Mouse (Mus musculus) adrenal gland, postnatal 36 days (tissue): ENCODE measurements around the gene Emd. TPM values are rescaled to one million over a fixed set of nuclear protein-coding genes. Genes with fewer than 3 reads are reported as not detected.

Experiments used
- DNase-seq, 2 experiments: peaks; one replicate each; pipeline ENCODE4 v3.0.0; 2021; ENCODE audit warnings: mixed read lengths in 1 of 2
- microRNA-seq: library from miRNA; unstranded; fragments of <30 nt; microRNA quantifications from one replicate; pipeline ENCODE4 v1.2.0, GENCODE M21; 2021
- total RNA-seq, 2 experiments: library from RNA; stranded (reverse); gene quantifications; 2 replicates each; pipeline ENCODE4 v1.2.3; 2021

Emd gene
- total RNA-seq, 2 experiments from 2014 or later, result 53.0 to 121 TPM

DNA sequence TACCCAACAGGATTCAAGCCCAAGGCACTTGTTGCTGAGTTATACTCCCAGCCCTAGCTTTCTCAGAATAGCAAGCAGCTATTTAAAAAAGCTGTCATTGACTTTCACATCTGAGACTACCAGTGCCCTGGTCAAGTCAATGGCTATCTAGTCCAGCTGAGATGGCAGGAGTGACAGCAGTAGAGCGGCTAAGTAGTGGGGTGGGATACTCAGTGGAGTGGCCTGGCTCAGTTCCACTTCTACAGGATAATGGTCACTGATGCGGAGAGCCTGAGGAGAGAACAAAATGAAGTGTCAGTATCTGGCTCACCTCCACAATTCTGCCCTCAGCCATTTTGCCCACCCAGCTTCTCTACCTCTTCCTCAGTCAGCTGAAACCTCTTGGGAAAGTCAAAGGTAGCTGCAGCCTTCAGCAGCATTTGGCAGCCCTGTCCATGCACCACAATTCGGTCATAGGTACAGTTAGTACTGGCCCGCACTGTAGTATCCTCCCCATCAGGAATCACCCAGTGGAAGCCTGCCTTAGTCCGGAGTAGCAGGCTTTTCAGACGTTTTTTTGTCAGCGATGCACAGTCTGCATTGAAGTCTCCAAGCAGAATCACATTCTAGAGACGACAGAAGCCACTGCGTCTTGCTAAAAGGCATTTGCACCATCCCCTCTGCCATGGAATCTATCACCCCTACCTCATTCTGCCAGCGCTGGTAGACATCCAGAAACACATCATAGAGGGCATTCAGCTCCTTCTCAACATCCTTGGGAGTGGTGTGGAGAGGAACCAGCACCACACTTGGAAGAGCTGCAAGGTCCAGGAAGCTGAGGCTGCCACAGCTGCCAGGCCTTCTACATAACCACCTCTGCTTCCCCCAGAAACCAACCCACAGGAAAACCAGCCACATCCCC lies 19.2 kb downstream of the Emd start:
- no peak for DNase-seq

DNA sequence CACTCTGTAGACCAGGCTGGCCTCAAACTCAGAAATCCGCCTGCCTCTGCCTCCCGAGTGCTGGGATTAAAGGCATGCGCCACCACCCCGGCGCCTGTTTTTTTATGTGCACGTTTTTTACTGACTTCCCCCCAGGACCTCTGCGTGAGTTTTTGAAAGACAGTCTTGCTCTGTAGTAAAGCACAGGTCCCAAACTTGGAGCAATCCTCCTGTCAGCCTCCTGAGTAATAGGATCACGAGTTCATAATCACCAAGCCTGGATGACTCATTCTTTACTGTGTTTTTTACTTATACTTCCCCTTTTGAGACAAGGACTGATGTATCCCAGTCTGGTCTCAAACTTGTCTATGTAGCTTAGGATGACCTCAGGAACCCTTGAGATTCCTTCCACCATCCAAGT lies 23.4 kb downstream of the Emd start:
- no peak for DNase-seq

DNA sequence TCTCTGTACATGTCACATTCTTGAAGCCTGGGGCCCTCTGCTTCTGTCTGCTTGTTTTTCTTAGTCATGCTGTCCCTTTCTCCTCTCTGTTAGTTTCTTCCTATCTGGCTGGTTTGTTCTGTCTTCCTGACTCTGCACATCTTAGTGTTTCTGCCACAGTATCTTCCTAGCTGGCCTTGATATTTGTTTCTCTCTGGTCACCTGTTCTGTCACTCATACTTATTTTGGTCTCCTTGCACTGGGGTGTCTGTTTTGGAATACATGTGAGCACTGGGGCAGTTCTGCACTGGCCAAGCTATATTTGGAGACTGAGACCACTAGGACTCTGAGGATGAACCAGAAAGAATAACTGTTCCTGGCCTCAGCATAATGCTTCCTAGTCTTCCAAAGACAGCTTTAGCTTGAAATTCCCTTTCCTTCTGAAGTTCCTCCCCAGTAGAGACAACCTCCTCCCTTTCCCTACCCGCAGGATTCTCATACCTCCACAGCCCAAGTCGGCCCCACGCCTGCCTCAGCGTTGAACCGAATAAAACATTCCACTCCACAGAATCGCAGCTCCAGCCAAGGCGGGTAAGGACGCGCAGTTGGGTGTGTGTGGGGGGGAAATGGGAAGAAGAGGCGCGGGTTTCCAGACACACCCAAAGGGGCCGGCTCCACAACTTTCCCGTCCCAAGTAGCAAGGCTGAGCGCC lies 26.7 kb downstream of the Emd start:
- DNase-seq, result no peak

GRCm38 (mm10) chrX:74281732-74282394 lies 27.4 kb downstream of the Emd start, which contains the start of the genes Taz and Dnase1l1:
Taz (plus strand) TSS chrX:74281912.
Dnase1l1 (minus strand) TSS chrX:74282337.
- peak; percentile 86 to 87 for DNase-seq

DNA sequence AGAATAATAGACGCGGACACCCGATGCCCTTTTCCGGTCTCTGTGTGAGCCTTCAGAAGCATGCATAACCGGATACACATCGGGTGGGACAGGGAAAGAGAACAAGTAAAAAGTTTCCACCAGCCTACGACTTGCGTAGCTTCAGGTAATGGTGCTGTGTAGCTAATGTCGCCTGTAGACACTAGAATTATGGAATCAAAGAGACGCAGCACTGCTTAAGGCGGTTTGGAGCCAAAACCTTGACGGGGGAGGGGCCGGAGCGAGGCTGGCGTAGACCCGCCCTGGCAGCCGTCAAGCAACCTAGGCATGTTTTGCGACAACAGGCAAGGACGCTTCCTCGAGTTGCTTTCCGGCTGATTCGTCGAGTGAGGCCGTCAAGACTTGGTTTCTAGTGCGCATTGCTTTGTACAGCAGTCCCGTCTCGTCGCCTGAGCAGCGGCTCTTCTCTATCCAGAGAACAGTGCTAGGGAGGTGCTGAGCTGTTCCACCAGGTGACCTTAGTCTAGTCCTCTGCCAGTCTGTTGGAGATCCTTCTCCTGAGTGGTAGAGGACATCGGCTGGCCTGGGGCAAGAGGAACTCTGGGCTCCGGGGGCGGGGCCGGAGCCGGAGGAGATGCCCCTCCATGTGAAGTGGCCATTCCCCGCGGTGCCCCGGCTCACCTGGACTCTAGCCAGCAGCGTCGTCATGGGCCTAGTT lies 28.1 kb downstream of the Emd start:
- peak; percentile 85 to 90 for DNase-seq

- no peak for DNase-seq
These were observed 28.6 kb downstream of the Emd start for GRCm38 (mm10) chrX:74283092-74283437.

DNA sequence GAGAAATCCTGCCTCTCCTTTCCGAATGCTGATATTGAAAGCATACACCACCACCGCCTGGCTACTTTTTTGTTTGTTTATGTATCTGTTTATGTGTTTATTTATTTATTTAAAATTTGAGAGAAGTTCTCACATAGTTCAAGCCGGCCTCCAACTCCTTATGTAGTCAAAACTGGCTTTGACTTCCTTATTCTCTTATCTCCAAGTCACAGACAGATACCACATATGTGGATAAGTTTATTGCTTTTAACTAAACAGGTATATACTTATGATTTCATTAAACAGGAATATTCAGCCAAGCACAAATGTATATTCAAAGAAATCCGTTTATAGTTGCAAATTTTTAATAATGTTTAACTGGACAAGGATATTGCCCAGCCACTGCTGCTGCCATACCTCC lies 38.9 kb downstream of the Emd start:
- DNase-seq, result no peak

DNA sequence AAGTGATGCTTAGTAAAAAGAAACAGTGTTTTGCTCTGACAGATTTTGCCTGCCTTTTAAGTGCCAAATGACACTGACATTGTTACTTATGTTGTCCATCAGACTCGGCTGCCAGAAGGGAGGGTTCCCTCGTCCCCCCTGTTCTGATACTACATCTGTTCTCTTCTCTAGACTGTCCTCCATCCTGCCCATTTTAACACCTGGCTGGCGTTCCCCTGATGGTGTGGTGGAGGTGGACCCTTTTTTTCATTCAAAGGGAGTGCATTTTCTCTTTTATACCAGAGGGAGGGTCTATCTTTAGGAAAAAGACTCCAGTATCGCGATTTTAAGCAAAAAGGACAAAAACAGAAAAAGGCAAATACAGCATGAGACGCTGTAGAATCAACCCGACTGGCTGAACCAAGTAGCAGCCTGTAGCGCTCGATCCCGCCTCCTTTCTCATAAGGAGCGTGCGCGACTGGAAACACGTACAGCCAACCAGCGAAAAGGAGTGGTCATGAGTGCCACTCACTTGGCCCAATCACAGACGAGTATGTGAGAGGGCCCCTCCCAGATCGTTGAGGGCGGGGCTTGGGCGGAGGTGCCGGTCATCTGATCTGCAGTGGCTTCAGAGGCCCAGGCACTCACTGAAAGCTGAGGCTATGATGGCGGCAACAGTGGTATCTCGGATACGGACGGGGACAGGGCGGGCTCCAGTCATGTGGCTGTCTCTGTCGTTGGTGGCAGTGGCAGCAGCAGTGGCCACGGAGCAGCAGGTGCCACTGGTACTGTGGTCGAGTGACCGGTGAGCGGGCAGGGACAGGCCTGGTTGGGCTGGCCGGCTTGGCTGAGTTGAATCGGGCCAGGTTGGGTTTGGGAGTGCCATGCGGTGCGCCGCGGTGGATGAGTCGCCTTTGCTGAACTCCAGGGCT lies 42.3 kb downstream of the Emd start, which contains the start of gene Atp6ap1:
Gene Atp6ap1 (plus strand): TSS at position 560 of the 911 bp plus-strand sequence.
- peak; percentile 92 to 93 for DNase-seq

DNA sequence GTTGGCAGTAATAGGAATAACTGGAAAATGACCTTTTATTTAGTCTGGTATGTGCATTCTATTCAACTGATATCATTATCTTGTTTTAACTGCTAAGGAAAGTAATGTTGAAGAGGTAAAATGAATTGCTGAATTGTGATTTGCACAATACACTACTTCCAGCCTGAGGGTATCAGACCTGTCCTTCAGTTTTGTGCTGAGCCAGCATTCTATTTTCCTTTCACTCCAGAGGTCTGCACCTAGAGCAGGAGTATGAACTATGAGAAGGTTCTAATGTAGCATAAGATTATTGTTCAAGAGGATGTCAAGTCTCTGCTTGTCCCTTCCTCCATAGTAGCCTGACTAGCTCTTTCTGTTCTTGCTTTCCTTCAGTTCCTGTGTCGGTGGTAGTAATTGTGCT lies 43.9 kb downstream of the Emd start:
- DNase-seq, result no peak

DNA sequence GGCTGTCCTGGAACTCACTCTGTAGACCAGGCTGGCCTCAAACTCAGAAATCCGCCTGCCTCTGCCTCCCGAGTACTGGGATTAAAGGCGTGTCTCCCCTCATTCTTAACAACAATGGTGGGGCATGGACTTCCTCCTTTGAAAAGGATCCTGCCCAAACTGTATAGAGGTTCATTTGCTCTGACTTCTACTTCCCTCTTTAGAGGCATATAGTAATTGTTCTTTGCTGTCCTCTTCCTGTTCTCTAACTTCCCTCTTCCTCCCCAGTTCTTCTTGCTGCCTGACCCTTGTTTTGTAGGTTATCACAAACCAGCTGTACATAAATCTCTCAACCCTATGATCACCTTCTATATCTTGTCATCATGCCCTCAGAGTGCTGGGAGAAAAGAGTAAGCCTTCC lies 45.2 kb downstream of the Emd start:
- no peak for DNase-seq

GRCm38 (mm10) chrX:74304867-74305700 lies 50.6 kb downstream of the Emd start, which contains the start of gene Gdi1:
Gdi1 (plus strand) TSS chrX:74304998.
- peak; percentile 64 to 79 for DNase-seq

Small RNAs within 50 kb of the gene (microRNA-seq; reads per million reads assigned to microRNA genes)
- gene Mir7091, result not detected

Other genes starting within 250 kb of the Emd start
- gene Irak1, start 230.8 kb upstream of the Emd start, total RNA-seq, result 100 to 1,000 TPM; 112 to 117 TPM
- gene Opn1mw, start 127.2 kb upstream of the Emd start, total RNA-seq, result not detected
- gene Mecp2, start 119.3 kb upstream of the Emd start, total RNA-seq, result 10 to 100 TPM; 35.1 to 38.4 TPM
- gene Tex28, start 86.8 kb upstream of the Emd start, total RNA-seq, result not detected
- gene Tktl1, start 77.4 kb upstream of the Emd start, total RNA-seq, result not detected
- 100 to 1,000 TPM; 129 to 211 TPM for gene Flna, start 4.9 kb upstream of the Emd start, total RNA-seq
- gene Rpl10, start 16.1 kb downstream of the Emd start, total RNA-seq, result 100 to 1,000 TPM; 409 to 419 TPM
- gene Taz, start 27.2 kb downstream of the Emd start, total RNA-seq, result 10 to 100 TPM; 64.7 to 87.2 TPM
- gene Dnase1l1, start 27.6 kb downstream of the Emd start, total RNA-seq, result 10 to 100 TPM in 1 of 2 experiments, 1 to 10 TPM in 1; 9.4 to 16.3 TPM
- 100 to 1,000 TPM; 235 to 239 TPM for gene Atp6ap1, start 42.4 kb downstream of the Emd start, total RNA-seq
- gene Gdi1, start 50.3 kb downstream of the Emd start, total RNA-seq, result 100 to 1,000 TPM; 180 to 272 TPM
- gene Fam50a, start 58.3 kb downstream of the Emd start, total RNA-seq, result 10 to 100 TPM; 63.3 to 78.7 TPM
- gene Plxna3, start 74.4 kb downstream of the Emd start, total RNA-seq, result 10 to 100 TPM in 1 of 2 experiments, 1 to 10 TPM in 1; 6.0 to 13.1 TPM
- gene Lage3, start 98.9 kb downstream of the Emd start, total RNA-seq, result 10 to 100 TPM; 42.8 to 58.2 TPM
- gene Ubl4a, start 118.5 kb downstream of the Emd start, total RNA-seq, result 10 to 100 TPM; 59.6 to 72.6 TPM
- 10 to 100 TPM; 22.8 to 26.8 TPM for gene Slc10a3, start 118.7 kb downstream of the Emd start, total RNA-seq
- 10 to 100 TPM; 28.6 TPM for gene Fam3a, start 138.6 kb downstream of the Emd start, total RNA-seq
- gene Ikbkg, start 138.6 kb downstream of the Emd start, total RNA-seq, result 100 to 1,000 TPM in 1 of 2 experiments, 10 to 100 TPM in 1; 71.2 to 110 TPM
- 100 to 1,000 TPM; 172 to 176 TPM for gene G6pdx, start 174.5 kb downstream of the Emd start, total RNA-seq
- gene Gm6880, start 226.7 kb downstream of the Emd start, total RNA-seq, result not detected